Mouse (Mus musculus) cerebellum, adult 2 months (tissue): ENCODE results near the gene 4430402I18Rik.

Experiments
- CTCF ChIP-seq: fragments of 200-500 bp; IDR thresholded peaks from 2 replicates; pipeline ENCODE4 v1.5.1; 2011; ENCODE audit warnings: low read depth, mild to moderate bottlenecking, control low read depth, low read length, moderate library complexity, borderline replicate concordance; ENCODE audit not compliant: insufficient read depth
- POLR2A ChIP-seq: fragments of 200-500 bp; IDR thresholded peaks from 2 replicates; pipeline ENCODE4 v1.6.1; 2011; ENCODE audit warnings: low read length, control low read depth, borderline replicate concordance; ENCODE audit not compliant: insufficient read depth

- no peak for TF ChIP-seq CTCF
- TF ChIP-seq POLR2A, result no peak
Measured at GRCm38 (mm10) chr19:28929034-28929433, 38.6 kb downstream of the 4430402I18Rik start.
